Mouse (Mus musculus) ES-Bruce4 (cell line): ENCODE results near the gene Rfx1. TPM values are rescaled to one million over a fixed set of nuclear protein-coding genes. Genes with fewer than 3 reads are reported as not detected.

Source experiments
- H3K27ac ChIP-seq: 2 replicates; pipeline ENCODE4 v1.5.1; 2012; ENCODE audit warnings: low read length, inconsistent platforms; ENCODE audit not compliant: insufficient read depth
- H3K27me3 ChIP-seq: 2 replicates; pipeline ENCODE4 v1.6.1; 2012; ENCODE audit warnings: mild to moderate bottlenecking, low read length, inconsistent platforms; ENCODE audit not compliant: control insufficient read depth, poor library complexity, insufficient read depth, severe bottlenecking
- H3K36me3 ChIP-seq: 2 replicates; pipeline ENCODE4 v1.6.1; 2012; ENCODE audit warnings: inconsistent platforms, mild to moderate bottlenecking, low read length, moderate library complexity; ENCODE audit not compliant: control insufficient read depth, poor library complexity, insufficient read depth, severe bottlenecking
- H3K4me1 ChIP-seq: one replicate; pipeline ENCODE4 v1.8.1; 2011; ENCODE audit warnings: low read length; ENCODE audit not compliant: control insufficient read depth, insufficient read depth
- H3K4me3 ChIP-seq: 2 replicates; pipeline ENCODE4 v1.5.1; 2011; ENCODE audit warnings: low read depth, mild to moderate bottlenecking, low read length
- H3K9ac ChIP-seq: 2 replicates; pipeline ENCODE4 v1.6.1; 2012; ENCODE audit warnings: low read depth, mild to moderate bottlenecking, inconsistent platforms; ENCODE audit not compliant: poor library complexity, severe bottlenecking
- H3K9me3 ChIP-seq: replicated peaks from 2 replicates; pipeline ENCODE4 v1.6.1; 2012; ENCODE audit warnings: mild to moderate bottlenecking, low read length, inconsistent platforms; ENCODE audit not compliant: control insufficient read depth, poor library complexity, insufficient read depth, severe bottlenecking
- CTCF ChIP-seq: IDR thresholded peaks from one replicate; pipeline ENCODE4 v1.8.1; 2011; ENCODE audit warnings: low read depth, low read length
- EP300 ChIP-seq: IDR thresholded peaks from 2 replicates; pipeline ENCODE4 v1.6.1; 2011; ENCODE audit warnings: low read depth, low read length; ENCODE audit not compliant: insufficient read depth
- POLR2A ChIP-seq: IDR thresholded peaks from one replicate; pipeline ENCODE4 v1.8.1; 2011; ENCODE audit warnings: low read length; ENCODE audit not compliant: insufficient read depth
- polyA plus RNA-seq: library from polyadenylated mRNA; stranded (reverse); fragments of >200 nt; gene quantifications from 2 replicates; pipeline ENCODE4 v1.2.4, GENCODE M21; 2011; ENCODE audit warnings: low read depth; ENCODE audit not compliant: missing spikeins, insufficient read depth, insufficient read length

The Rfx1 gene
- 9.6 and 10.5 TPM in 2 replicates for polyA plus RNA-seq

GRCm38 (mm10) chr8:84066291-84066930 lies at the start of gene Rfx1:
Gene Rfx1 (plus strand): TSS chr8:84066834.
- Histone ChIP-seq H3K4me1 (peaks cover 7% of the 10 kb centered on the region), H3K9me3 (no peaks in the 10 kb centered on the region), H3K36me3 (no peaks in the 10 kb centered on the region), H3K4me3 (peak within 1 kb of the TSS; percentile 74), H3K27ac (peak within 1 kb of the TSS; percentile 2; the same call in 1 of the 2 replicates), H3K9ac (peak within 1 kb of the TSS; percentile 80), H3K27me3 (no peaks in the 10 kb centered on the region)
- no peak for TF ChIP-seq POLR2A

GRCm38 (mm10) chr8:84019738-84020137 lies 46.9 kb upstream of the Rfx1 start:
- Histone ChIP-seq H3K9me3 (no peaks in the 10 kb centered on the region; the same call in 1 of the 2 replicates), H3K4me1 (peaks cover 13% of the 10 kb centered on the region), H3K27ac (no peak overlapping the region), H3K9ac (no peak overlapping the region), H3K36me3 (no peaks in the 10 kb centered on the region), H3K4me3 (no peak overlapping the region), H3K27me3 (no peaks in the 10 kb centered on the region)
- TF ChIP-seq EP300 (no peak), POLR2A (no peak), CTCF (no peak)

GRCm38 (mm10) chr8:84021096-84021495 lies 45.5 kb upstream of the Rfx1 start, which contains the start of gene Palm3:
Gene Palm3 (plus strand): TSS chr8:84021471.
- no peaks in the 10 kb centered on the region for H3K27me3 ChIP-seq
- TF ChIP-seq CTCF: no peak
- no peak for TF ChIP-seq EP300
- no peak for TF ChIP-seq POLR2A
- H3K27ac ChIP-seq: peak within 1 kb of the TSS; percentile 55

GRCm38 (mm10) chr8:84021569-84021968 lies 45.1 kb upstream of the Rfx1 start:
- TF ChIP-seq EP300 (peak; percentile 65; the same call in 1 of the 2 replicates), POLR2A (no peak)
- Histone ChIP-seq H3K4me3 (peak overlapping the region; percentile 38), H3K36me3 (no peaks in the 10 kb centered on the region), H3K9me3 (no peaks in the 10 kb centered on the region), H3K9ac (peak overlapping the region; percentile 58), H3K4me1 (peaks cover 15% of the 10 kb centered on the region), H3K27me3 (no peaks in the 10 kb centered on the region), H3K27ac (peak overlapping the region; percentile 55)

More at GRCm38 (mm10) chr8:84021096-84021495, 45.5 kb upstream of the Rfx1 start, which contains the start of gene Palm3:
- no peaks in the 10 kb centered on the region for H3K9me3 ChIP-seq
- no peaks in the 10 kb centered on the region for H3K36me3 ChIP-seq
- H3K4me3 ChIP-seq: peak within 1 kb of the TSS; percentile 38
- H3K9ac ChIP-seq: peak within 1 kb of the TSS; percentile 58
- peaks cover 15% of the 10 kb centered on the region for H3K4me1 ChIP-seq

GRCm38 (mm10) chr8:84023085-84023484 lies 43.5 kb upstream of the Rfx1 start:
- TF ChIP-seq EP300: peak; percentile 72; the same call in 1 of the 2 replicates
- no peak for TF ChIP-seq POLR2A
- H3K4me1 ChIP-seq: peaks cover 15% of the 10 kb centered on the region
- H3K4me3 ChIP-seq: no peak overlapping the region
- peaks cover 4% of the 10 kb centered on the region for H3K36me3 ChIP-seq
- no peaks in the 10 kb centered on the region for H3K27me3 ChIP-seq
- H3K27ac ChIP-seq: peak overlapping the region; percentile 55
- no peaks in the 10 kb centered on the region for H3K9me3 ChIP-seq
- H3K9ac ChIP-seq: no peak overlapping the region

- TF ChIP-seq POLR2A (no peak), CTCF (no peak), EP300 (no peak)
- H3K4me3 ChIP-seq: no peak overlapping the region
- H3K9me3 ChIP-seq: no peaks in the 10 kb centered on the region; the same call in 1 of the 2 replicates
- H3K9ac ChIP-seq: no peak overlapping the region
- peak overlapping the region; percentile 55 for H3K27ac ChIP-seq
- no peaks in the 10 kb centered on the region for H3K27me3 ChIP-seq
- H3K36me3 ChIP-seq: peaks cover 9% of the 10 kb centered on the region
- H3K4me1 ChIP-seq: peaks cover 15% of the 10 kb centered on the region
These were observed 43.0 kb upstream of the Rfx1 start for GRCm38 (mm10) chr8:84023631-84024030.
